Mouse (Mus musculus): Measurements from ENCODE around the gene Ttll2. TPM values are rescaled to one million over a fixed set of nuclear protein-coding genes. Genes with fewer than 3 reads are reported as not detected.
"Not testable (repeated sequence)": the region's sequence is repeated elsewhere in the genome, so short reads cannot be mapped to it uniquely, and the experiment has no call there.

Ttll2 gene
- polyA plus RNA-seq (2012; rRNA removed), result 0.04 TPM in 1 of 2 replicates, not detected in the other

DNA sequence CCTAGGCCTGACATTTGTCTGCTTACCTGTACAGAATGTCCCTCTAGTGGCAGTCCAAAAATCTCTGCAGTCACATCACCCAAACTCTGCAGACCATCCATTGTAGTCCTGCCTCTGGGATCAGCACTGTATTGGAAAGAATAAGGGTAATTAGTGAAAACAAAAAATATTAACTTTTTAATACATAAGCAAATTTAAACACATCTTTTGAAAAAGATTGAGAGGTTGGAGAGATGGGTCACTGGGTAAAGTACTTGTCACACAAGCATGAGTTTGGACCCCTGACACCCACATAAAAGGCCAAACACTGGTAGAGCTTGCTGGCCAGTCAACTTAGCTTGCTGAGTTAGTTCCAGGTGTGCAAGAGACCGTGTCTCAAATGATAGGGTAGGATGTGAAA, at the start of gene Ttll2:
Gene Ttll2, minus strand, starts transcription at position 101 of the 400 bp plus-strand sequence.
- DNase-seq (ENCODE audit: low spot score), result not testable (repeated sequence)

DNA sequence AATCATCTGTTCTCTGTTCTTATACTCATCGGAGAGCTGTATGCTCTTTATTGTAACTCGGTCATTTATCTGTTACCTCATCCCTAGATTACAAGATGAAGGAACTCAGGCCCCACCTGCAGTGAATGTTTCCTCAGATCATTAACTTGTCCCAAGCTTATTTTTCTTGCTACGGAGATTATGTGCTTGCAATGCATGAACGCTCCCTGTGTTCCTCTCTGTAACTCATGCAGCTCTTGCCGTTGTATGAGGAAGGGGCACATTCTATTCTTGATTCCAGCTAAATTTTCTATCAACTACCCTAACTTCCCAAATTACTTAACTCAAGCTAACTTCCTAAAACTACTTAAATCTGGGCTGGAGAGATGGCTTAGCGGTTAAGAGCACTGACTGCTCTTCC, 47.3 kb upstream of the Ttll2 start:
- DNase-seq (ENCODE audit: low spot score), result not testable (repeated sequence)

DNA sequence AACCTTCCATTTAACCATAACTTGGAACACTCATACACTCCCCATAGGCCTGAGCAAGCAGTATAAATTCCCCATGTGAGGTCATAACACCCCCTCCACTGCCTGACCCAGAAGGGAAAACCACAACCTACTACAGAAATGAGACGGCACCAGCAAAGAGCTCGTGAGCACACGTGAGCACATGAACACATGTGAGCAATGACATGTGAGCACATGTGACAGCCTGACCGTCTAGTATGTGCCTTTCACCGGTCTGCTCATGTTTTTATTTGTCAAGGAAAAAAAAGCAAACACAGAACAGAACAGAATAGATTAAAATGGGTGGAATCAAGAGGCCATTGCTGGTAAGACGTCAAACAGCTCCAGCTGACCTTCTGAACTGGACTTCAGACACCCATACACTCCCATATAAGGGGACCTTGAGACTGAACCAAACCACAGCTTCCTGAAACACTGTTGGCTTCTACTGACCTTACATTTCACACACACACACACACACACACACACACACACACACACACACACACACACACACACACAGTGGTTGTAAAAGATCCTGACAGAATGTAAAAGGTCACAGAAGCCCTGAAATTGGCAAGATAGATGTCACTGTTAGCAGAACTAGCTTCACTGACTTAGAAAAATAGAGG, 45.8 kb upstream of the Ttll2 start:
- DNase-seq (ENCODE audit: low spot score), result not testable (repeated sequence)

DNA sequence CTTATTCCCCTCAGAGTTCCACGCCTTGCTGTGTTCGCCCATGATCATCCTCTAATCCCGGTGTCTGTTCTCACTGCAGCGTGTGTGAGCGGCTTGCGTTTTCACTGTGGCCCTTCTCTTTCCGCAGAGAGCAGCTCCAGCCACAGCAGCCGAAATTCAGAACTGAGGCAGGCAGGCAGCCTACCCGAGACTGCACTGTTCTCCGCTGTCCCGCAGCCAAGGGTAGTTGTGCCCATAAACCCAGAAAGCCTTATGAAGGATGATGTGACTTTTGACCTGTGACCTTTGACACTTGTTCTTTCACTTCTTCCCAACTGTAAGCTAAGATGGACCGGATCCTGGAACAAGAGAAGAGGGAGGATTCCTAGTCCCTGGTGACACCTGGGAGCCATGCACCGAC, 44.6 kb upstream of the Ttll2 start:
- DNase-seq (ENCODE audit: low spot score), result not testable (repeated sequence)

DNA sequence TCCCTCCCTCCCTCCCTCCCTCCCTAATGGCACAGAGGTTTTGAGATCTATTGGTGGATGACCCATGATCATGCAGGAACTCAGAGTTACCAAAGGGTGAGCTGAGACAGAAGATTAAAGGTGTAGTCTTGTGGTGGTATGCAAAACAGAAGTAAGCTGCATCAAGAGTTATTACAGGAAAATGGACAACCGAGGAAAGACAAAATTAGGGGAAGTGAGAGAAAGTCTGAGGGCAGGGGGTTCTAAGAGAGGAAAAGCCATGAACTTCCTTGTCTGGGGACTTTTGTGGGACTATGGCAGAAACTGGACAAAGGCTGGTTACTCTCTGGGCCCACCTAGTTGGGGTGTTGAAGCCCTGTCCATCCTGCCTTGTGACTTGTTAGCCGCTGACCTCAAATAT, 43.8 kb upstream of the Ttll2 start:
- not testable (repeated sequence) for DNase-seq (ENCODE audit: low spot score)

DNA sequence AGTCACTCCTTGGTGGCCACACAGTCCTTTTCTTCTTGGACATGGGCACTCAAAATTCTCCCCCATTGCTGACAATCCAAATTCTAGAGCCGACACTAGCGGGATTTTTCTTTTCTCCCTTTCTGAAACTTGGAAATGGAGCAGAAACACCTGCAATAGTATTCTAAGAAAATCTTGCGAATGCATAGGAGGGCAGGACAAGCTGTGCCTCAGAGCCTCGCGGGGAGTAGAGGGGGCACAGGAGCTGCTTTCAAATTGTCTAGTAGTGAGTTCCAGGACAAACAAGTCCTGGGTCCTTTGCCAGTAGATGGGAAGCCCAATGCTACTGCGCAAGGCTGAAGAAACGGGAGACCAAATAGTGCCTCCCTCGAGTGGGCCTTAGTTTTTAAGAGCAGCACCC, 43.2 kb upstream of the Ttll2 start:
- DNase-seq (ENCODE audit: low spot score), result not testable (repeated sequence)

DNA sequence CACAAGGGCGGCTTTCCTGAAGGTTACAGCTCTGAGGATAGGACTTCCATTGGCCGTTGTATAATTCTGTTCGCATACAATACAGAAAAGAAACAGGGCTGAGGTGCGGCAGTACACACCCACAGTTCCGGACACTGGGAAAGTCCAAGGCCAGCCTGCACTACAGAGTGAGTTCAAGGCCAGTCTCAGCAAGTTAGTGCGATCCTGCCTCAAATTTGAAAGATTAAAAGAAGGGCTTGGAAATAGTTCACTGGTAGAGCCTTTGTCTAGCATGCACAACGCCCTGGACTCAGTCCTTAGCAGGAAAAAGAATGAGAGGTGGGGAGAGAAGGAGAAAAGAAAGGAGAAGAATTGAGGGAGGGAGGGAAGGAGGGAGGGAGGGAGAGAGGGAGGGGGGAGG, 42.6 kb upstream of the Ttll2 start:
- not testable (repeated sequence) for DNase-seq (ENCODE audit: low spot score)

DNA sequence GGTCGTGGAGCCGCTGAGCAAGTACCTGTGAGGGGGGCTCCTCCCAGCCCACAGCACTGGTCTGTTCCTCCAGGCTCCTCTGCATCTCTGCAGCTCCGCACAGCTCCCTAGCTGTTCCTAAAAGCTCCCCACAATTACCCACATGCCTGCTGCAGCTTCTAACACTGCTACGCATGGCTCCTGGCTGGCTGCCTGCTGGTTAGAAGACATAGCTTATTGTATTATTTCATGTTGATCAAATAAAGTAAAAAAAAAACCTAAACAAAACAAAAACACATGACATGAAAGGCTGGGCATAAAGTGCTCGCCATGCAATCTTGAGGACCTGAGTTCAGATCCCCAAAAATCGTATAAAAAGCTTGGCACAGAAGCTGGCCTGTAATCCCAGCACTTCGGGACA, 37.4 kb upstream of the Ttll2 start:
- DNase-seq (ENCODE audit: low spot score), result not testable (repeated sequence)

DNA sequence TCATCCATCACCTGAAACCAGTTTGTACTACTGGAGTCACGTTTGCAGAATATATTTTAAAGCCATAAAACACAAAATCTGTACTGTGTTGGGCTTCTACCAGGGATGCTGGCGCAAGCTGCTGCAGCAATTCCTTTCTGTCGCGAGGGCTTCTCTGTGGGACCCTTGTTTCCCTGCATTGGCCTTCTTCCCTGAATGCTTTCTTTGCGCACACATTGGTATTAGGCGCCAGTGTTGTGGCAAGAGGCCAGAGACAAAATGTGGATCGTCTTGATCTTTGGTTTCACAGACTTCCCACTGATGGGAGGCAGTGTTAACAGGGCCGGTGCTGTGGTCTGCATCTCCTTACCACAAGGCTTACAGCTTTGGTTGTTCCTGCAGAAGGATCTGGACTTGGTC, 36.5 kb upstream of the Ttll2 start:
- DNase-seq (ENCODE audit: low spot score), result not testable (repeated sequence)

DNA sequence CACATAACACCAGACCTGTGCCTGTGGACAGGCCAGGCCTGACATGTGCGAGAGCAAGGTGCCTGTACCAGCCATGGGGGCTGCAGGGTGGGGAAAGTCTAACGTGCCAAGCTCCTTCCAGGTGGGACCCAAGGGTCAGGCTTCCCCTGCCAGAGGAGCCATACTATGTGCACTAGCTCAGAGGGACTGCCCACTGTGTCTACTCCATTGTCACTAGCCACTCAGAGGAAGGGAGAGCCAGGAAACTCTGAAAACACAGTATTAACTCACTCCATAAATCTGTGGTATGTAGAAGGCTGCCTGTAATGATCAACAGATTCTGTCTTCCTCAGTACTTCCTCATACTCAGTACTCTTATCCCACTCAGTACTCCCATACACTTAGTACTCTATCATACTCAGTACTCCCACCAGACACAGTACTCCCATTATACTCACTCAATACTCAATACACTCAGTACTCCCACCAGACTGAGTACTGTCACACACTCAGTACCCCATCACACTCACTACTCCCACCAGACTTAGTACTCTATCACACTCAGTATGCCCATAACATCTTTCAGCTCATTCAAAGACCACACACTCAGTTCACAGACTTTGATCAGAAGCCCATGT, 36.0 kb upstream of the Ttll2 start:
- DNase-seq (ENCODE audit: low spot score), result not testable (repeated sequence)

DNA sequence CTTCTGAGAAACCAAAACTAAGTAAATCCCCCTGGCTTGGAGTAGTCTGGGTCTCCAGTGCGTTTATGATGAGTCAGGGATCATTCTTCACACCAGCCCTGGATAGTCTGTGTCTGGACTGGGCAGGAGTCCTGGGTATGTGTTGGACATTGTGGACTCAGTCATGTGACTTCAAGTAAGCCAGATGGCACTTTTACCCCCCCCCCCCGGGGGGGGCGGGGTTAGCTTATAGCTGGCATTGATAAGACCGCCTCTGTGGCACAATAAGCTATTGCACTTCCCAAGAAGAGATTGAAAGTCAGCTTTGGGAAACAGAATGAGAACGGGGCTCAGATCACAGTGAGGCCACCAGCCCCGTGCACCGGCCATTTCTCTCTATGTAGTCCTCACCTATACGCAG, 33.5 kb upstream of the Ttll2 start:
- DNase-seq (ENCODE audit: low spot score), result not testable (repeated sequence)

DNA sequence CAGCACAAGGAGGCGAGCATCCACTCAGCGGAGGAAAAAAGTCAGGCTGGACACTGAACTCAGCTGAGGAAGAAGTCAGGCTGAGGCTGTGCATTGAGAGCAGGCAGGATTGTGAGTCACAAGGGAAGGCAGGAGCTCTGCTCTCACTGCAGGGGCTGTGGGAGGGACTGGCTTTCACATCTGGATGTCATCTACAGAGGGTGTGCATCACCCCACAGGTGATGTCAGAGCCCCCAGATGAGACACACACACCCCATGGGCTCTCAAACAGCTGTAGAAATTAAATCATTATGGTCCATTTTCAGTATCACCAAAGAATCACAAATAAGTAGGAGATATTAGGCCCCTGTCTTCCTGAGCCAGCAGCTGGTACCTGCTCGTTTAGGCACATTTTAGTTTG, 32.9 kb upstream of the Ttll2 start, which contains the start of gene Unc93a2:
Gene Unc93a2, minus strand, starts transcription at position 101 of the 400 bp plus-strand sequence.
- DNase-seq (ENCODE audit: low spot score), result not testable (repeated sequence)

DNA sequence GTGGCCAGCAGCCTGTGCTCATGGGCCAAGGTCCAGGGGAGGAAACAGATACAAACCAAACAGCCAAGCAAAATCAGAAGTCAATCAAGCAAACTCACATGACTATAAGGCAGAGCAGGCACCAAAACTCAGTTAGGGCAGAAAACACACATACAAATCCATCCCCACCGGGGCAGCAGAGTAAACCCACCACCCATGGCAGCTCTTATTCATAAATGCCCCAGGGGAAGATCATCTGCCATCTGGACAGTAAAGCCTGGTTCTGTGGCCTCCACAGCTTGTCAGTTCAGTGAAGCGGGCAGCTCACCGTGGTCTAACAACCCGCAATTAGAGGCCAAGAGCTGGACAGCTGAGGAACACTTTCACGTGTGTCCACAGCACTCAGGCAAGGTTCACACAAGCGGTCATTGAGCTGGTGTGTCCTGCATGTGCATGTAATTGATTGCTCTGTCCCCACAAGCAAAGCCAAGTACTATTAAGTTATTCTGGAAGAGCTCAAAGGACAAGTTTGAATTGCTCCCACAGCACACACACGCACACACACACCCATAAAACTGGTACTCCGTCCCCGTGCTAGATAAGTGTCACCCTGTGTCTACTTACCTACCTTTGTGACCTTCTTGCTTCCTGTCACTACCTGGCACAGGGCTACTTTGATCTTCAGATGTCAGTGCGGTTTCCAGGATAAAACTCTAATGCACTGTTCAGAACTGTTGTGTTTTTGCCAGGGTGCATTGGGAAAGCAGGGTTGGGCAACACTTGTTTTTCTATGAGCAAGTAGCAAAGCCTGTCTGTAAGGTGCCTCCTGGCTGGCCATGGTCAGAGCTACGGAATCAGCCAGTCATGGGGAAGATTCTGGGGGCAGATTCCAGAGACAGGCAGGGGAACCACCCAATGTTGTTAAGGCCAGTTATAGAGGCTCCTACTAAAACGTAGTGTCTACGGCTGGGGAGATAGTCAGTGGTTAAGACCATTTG, 31.0 kb upstream of the Ttll2 start:
- DNase-seq (ENCODE audit: low spot score), result not testable (repeated sequence)

DNA sequence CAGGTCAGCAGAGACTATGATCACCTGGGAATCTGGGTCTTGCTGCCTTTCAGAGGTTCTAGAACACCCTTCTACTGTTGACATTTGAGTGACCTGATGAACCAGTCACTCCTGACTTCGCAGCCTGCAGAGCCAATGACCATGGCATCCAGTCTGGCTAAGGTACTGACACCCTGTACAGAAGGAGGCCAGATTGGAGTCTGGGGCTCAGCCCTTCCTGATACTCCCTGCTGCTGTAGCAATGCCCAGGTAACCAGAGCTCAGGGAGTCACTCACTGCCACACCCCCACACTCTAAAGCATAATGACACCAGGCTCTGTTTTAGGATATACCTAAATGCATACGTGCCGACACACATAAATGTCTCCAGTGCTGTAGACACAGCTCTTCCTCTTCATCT, 30.2 kb upstream of the Ttll2 start:
- DNase-seq (ENCODE audit: low spot score), result not testable (repeated sequence)

DNA sequence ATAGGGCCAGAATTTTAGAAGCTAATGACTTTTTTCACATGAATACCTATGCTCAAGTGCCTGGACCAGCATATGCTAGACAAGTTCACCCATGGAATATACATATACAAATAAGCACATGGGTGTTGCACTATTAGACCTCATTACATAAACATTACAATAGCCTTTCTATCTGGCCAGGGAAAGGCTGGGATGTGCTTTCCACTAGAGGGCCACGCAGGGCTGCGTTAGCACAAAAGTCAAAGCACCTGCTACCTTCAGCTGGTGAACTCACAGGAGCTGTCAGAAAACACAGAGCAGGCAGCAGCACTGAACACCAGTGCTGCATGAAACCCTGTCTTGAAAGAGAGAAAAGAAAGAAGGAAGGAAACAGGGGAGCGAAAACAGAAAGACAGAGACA, 25.4 kb upstream of the Ttll2 start:
- DNase-seq (ENCODE audit: low spot score), result not testable (repeated sequence)

DNA sequence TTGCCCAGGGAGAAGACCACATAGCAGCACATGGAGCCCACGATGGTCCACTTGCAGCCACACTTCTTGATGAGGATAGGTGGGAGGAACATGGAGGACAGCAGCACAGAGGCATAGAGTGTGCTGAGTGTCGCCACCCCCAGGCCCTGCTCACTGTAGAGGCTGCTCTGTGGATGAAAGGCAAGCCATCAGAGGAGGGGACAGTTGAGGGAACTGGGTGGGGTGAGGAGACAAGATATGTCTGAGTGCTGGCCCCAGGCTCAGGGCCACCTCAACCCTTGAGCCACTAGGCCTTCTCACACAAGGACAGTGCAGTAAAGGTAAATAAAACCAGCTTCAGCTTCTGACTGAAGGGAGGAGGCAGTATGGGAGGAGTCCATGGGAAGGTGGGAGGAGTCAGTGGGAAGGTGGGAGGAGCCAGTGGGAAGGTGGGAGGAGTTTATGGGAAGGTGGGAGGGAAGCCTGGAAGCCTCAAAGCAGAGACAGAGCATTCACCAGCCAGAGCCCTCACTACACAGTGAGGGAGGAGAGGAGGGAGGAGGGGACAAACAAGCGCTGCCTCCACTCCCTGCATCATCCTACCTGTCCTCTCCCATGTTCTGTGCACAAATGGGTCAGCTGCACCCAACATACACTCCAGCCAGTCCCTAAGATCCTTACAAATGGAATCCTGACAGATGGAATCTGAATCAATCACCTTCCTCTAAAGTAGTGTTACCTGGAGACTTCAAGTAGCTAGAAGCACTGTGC, 24.6 kb upstream of the Ttll2 start:
- DNase-seq (ENCODE audit: low spot score), result not testable (repeated sequence)

DNA sequence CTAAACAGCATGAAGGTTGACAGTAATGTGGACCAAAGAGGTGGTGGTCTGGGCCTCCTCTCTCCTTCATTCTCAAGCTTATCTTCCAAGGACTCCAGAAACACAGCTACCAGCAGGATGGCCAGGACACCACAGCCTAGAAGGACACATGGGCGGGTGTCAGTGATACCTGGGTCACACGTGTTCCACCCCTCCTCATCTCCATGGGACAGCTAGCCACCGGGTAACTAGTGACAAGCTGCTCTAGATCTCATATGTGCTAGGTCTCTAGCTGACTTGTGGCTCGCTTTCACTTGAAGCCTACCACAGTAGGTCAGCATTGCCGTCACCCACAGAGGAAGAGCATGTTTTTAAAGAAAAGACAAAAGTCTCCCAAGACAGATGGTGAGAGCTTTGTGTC, 19.4 kb upstream of the Ttll2 start, which contains the start of gene Gm49630:
Gene Gm49630, minus strand, starts transcription at position 101 of the 400 bp plus-strand sequence.
- DNase-seq (ENCODE audit: low spot score), result not testable (repeated sequence)

DNA sequence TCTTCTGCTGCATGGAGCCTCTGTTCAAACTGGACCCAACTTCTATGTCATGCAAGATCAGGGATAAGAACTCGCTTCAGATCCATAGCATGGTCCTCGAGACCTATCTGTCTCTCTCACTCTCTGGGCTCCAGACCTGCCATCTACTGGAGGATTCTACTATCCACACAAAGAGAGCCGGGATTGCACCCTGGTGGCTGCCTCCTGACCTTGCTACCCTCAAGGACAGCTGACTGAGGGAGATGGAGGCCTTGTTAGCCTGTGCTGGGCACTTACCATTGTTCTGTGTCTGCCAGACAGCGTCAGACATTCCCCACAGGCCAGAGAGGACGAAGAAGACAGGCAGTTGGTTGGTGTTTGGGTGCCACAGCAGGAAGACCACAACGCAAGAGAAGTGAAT, 16.9 kb upstream of the Ttll2 start:
- not testable (repeated sequence) for DNase-seq (ENCODE audit: low spot score)

DNA sequence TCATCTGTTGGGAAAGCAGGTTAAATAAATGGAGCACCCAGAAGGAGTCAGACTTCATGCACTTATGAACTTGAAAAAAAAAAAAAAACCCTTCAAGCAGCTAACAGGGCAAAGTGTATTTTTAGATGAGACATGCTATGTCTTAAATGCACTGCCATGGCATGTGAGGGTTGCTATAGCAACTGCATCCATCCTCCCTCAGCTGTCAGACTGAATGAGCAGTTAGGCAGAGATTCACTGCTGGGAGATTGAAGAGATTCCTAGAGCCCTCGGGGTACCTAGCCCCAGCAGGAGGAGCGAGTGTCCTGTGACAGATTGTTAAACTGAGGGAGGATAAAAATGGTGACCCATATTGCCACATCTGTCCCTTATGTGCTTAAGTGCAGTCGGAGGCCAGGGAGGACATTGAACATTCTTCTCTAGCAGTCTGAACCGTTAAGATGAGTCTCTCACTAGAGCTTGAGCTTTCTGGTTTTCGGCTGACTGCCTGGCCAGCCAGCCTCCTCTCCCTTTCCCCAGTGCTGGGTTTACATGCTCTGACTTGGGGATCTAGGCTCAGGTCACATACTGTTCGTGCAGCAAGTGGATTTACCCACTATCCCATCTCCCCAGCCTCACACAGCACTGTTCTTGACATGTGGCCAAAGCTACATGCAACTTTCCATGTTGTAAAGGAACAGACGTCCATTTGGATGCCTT, 14.3 kb upstream of the Ttll2 start:
- DNase-seq (ENCODE audit: low spot score), result not testable (repeated sequence)

DNA sequence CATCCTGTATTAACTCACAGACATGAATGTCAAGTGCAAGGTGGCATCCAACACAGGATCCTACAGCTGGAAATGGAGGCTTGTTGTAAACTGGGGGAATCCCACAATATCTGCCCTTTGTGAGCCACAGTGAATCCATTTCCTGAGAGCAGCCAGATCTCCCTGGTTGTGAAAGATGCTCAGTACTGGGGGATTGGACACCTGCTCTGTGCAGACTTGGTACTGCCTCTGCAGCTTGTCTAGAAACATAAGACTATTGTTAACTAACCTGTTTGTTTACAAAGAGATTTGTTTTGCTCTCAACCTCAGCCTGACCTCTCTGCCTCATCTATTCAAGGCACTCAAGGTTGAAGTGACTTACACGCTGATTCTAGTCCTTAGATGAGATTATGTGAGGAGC, 13.8 kb upstream of the Ttll2 start:
- DNase-seq (ENCODE audit: low spot score), result not testable (repeated sequence)

DNA sequence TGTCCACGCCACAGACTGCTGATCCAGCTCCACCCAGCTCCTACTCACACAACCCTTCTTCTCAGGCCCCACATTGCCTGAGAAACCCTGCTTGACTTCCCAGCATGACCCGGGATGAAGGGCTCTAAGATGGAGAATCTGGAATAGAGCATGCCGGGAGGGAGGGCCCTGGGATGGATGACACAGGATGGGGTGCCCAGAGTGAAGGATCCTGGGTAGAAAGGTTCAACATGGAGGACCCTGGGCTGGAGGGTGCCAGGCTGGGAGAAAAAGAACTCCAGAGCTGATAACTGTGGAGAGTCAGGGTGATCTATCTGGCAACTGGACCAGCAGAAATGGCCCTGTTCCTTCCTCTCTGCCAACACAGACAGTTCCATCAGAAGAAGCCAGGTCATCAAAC, 13.1 kb upstream of the Ttll2 start:
- not testable (repeated sequence) for DNase-seq (ENCODE audit: low spot score)

Data from urinary bladder, adult 2 months (tissue).